Comparison of ENCODE assay signal across 14 mouse cellular contexts in genomic region chr7:139530591-139531427, GRCm38 (mm10). TPM values are rescaled to one million over a fixed set of nuclear protein-coding genes. Genes with fewer than 3 reads are reported as not detected.
A peak's percentile ranks its signal among the peaks of the same experiment; 100 is the strongest.
DNase-seq lines count a peak whose midpoint lies in the region; ATAC-seq lines count a peak whose summit lies in the region.
"Had no signal": no experiment of that assay in that cellular context is flagged by ENCODE, and none has a peak within 500 bp of the region (broad histone marks: within the 10 kb centered on the region; RNA-seq: fewer than 3 reads in every experiment).

No protein-coding gene starts in this region.

- peak; percentile 65 for DNase-seq in adrenal gland, postnatal 10 days
- DNase-seq in embryo, embryonic 9.5 days (ENCODE audit: extremely low spot score) = peak; percentile 53
- peak; percentile 67 for DNase-seq in neural tube, embryonic 11.5 days (ENCODE audit: low spot score)
- DNase-seq in left cerebral cortex, postnatal 10 days (ENCODE audit: extremely low spot score in 1 of 2, low spot score in 2 of 2) = no peak
- DNase-seq: cerebellum, adult 18-20 months; heart, adult 2 months had no signal

- no peak overlapping the region for H3K4me2 ChIP-seq in hindbrain, embryonic 13.5 days
- H3K4me2 ChIP-seq in neural tube, embryonic 11.5 days (ENCODE audit: low read depth) = no peak overlapping the region

- H3K27me3 ChIP-seq in hindbrain, embryonic 13.5 days = peaks cover 98% of the 10 kb centered on the region
- peaks cover 80% of the 10 kb centered on the region for H3K27me3 ChIP-seq in neural tube, embryonic 11.5 days (ENCODE audit: control insufficient read depth, insufficient read depth, low read length)
- H3K27me3 ChIP-seq: CH12.LX had no signal

- H3K27ac ChIP-seq in hindbrain, embryonic 13.5 days = peak overlapping the region; percentile 63
- H3K27ac ChIP-seq in neural tube, embryonic 11.5 days (ENCODE audit: low read depth, low read length) = no peak overlapping the region
- H3K27ac ChIP-seq: heart, adult 2 months; stomach, postnatal 0 days had no signal

- no peak overlapping the region for H3K9ac ChIP-seq in hindbrain, embryonic 13.5 days
- peak overlapping the region; percentile 22; the same call in 1 of the 2 replicates for H3K9ac ChIP-seq in neural tube, embryonic 11.5 days (ENCODE audit: low read length)

- H3K4me3 ChIP-seq in hindbrain, embryonic 13.5 days = no peak overlapping the region
- no peak overlapping the region for H3K4me3 ChIP-seq in neural tube, embryonic 11.5 days (ENCODE audit: low read depth, low read length)
- H3K4me3 ChIP-seq: erythroblast, embryonic 14.5 days; heart, adult 2 months had no signal

- ATAC-seq in hindbrain, embryonic 13.5 days (ENCODE audit: low FRiP score) = peak; percentile 74
- ATAC-seq in neural tube, embryonic 11.5 days (ENCODE audit: insufficient read depth, low FRiP score, low TSS enrichment) = peak; percentile 89
- ATAC-seq in erythroid progenitor cell, adult 5-6 weeks (replicated peaks; ENCODE audit: low FRiP score, poor library complexity, severe bottlenecking) = no peak
- ATAC-seq in inflammation-experienced regulatory T-cells, adult 6 months = no peak

- H3K36me3 ChIP-seq in hindbrain, embryonic 13.5 days = peaks cover 8% of the 10 kb centered on the region
- H3K36me3 ChIP-seq in neural tube, embryonic 11.5 days (ENCODE audit: control insufficient read depth, insufficient read depth, low read length) = no peaks in the 10 kb centered on the region

- 25% methylated on average over 16 of the region's 16 CpGs for WGBS in hindbrain, embryonic 13.5 days
- WGBS in neural tube, embryonic 11.5 days = 27% methylated on average over 16 of the region's 16 CpGs

- H3K4me1 ChIP-seq in hindbrain, embryonic 13.5 days (replicated peaks) = peaks cover 34% of the 10 kb centered on the region
- peaks cover 15% of the 10 kb centered on the region for H3K4me1 ChIP-seq in neural tube, embryonic 11.5 days (ENCODE audit: control insufficient read depth, insufficient read depth, low read length)

- no peaks in the 10 kb centered on the region for H3K9me3 ChIP-seq in hindbrain, embryonic 13.5 days
- no peaks in the 10 kb centered on the region for H3K9me3 ChIP-seq in neural tube, embryonic 11.5 days (ENCODE audit: control insufficient read depth, low read length)

- intact Hi-C loops in left cerebral cortex, postnatal 10 days (cut with DNase I) = no loop called here

RNA-seq across cellular contexts. Expression of gene Nkx6-2, which starts 51.8 kb away (rescaled TPM):
- not detected for total RNA-seq in adrenal gland, postnatal 10 days (2021)
- polyA plus RNA-seq in hindbrain, embryonic 13.5 days (2015; fragmentation: Nextera tagmentation; extraction: Ambion mirVana) = 11.3 and 14.9 TPM in 2 replicates
- 6.1 and 7.1 TPM in 2 replicates for polyA plus RNA-seq in neural tube, embryonic 11.5 days (2014; fragmentation: Nextera tagmentation; extraction: Ambion mirVana)
- not detected in 2 replicates for total RNA-seq in erythroid progenitor cell, adult 5-6 weeks (2015; ENCODE audit: low replicate concordance)
- total RNA-seq in erythroid progenitor cell, adult 5-6 weeks (2017; ENCODE audit: low replicate concordance) = not detected in 2 replicates
- under 1 TPM; 0.39 to 0.75 TPM for total RNA-seq in left cerebral cortex, postnatal 10 days (2021)
- polyA plus RNA-seq in inflammation-experienced regulatory T-cells, adult 6 months (2017; shearing (Covaris generic)) = not detected
- total RNA-seq: CH12.LX; liver, adult 2 months had no signal
- polyA plus RNA-seq: erythroblast, embryonic 14.5 days; large intestine, adult 2 months; liver, adult 2 months had no signal

Comparison
In these comparisons a context has a peak if more than half of its experiments do, and no peak if none do; other contexts are left out.
1. DNase-seq: peak in adrenal gland, postnatal 10 days (single experiment), embryo, embryonic 9.5 days (single experiment) and neural tube, embryonic 11.5 days (single experiment); none in left cerebral cortex, postnatal 10 days (0 of 2).
2. ATAC-seq: peak in hindbrain, embryonic 13.5 days (single experiment) and neural tube, embryonic 11.5 days (single experiment); none in erythroid progenitor cell, adult 5-6 weeks (single experiment) and inflammation-experienced regulatory T-cells, adult 6 months (single experiment).